Comparison of ENCODE assay signal across 8 mouse cellular contexts in the genomic region with DNA sequence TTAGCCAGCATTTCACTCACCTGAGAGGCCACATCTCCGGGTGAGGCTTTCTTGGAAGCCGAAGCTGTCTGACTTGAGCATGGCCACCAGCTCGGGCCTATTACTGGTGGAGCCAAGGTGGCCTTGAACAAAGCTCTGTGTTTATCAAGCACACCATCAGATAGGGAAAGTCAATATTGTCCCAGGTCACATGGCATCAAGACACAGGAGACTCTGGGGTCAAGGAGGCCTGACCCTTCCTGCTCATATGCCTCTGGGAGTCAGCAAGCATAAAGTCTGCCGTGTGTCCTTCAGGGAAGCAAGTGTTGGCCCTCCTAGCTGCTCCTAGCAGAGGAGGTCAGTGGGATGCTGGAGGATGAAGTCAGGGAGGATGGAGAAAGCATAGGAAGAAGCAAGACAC. TPM values are rescaled to one million over a fixed set of nuclear protein-coding genes. Genes with fewer than 3 reads are reported as not detected.
DNase-seq lines count a peak whose midpoint lies in the region; ATAC-seq and TF ChIP-seq lines count a peak whose summit lies in the region.

Gene 1810010D01Rik (minus strand): TSS at position 114 of the 400 bp plus-strand sequence.

- no peak for TF ChIP-seq CTCF in heart, adult 2 months (IDR thresholded peaks at IDR 0.05)

- no peaks in the 10 kb centered on the region for H3K9me3 ChIP-seq in heart, embryonic 15.5 days (replicated peaks)
- no peaks in the 10 kb centered on the region for H3K9me3 ChIP-seq in embryonic facial prominence, embryonic 10.5 days
- H3K9me3 ChIP-seq in forebrain, embryonic 16.5 days (ENCODE audit: control insufficient read depth, low read length): no peaks in the 10 kb centered on the region

- no peaks in the 10 kb centered on the region for H3K79me2 ChIP-seq in heart, adult 2 months (replicated peaks; ENCODE audit: control insufficient read depth, insufficient read depth, low read length)

- intact Hi-C loops in heart, adult 2 months (cut with DNase I): no loop called here

- peak within 1 kb of the TSS; percentile 91 for H3K27ac ChIP-seq in heart, embryonic 15.5 days
- no peak within 1 kb of the TSS; the same call in 1 of the 2 replicates for H3K27ac ChIP-seq in heart, adult 2 months
- peak within 1 kb of the TSS; percentile 97 for H3K27ac ChIP-seq in embryonic facial prominence, embryonic 10.5 days (replicated peaks)
- H3K27ac ChIP-seq in forebrain, embryonic 16.5 days (ENCODE audit: low read length): peak within 1 kb of the TSS; percentile 87

- no peak for DNase-seq in heart, adult 2 months
- no peak for DNase-seq in embryonic facial prominence, embryonic 10.5 days (ENCODE audit: low spot score)
- DNase-seq in lung, postnatal 36 days: peak; percentile 70
- DNase-seq in spleen, adult 18-20 months: no peak
- DNase-seq in adipocyte (ENCODE audit: low spot score): no peak

- no peak within 1 kb of the TSS for H3K4me2 ChIP-seq in heart, embryonic 15.5 days
- H3K4me2 ChIP-seq in forebrain, embryonic 16.5 days (ENCODE audit: low read length): no peak within 1 kb of the TSS

- H3K27me3 ChIP-seq in heart, embryonic 15.5 days: no peaks in the 10 kb centered on the region
- H3K27me3 ChIP-seq in heart, adult 2 months (ENCODE audit: control insufficient read depth, insufficient read depth, low read length): no peaks in the 10 kb centered on the region
- H3K27me3 ChIP-seq in embryonic facial prominence, embryonic 10.5 days (replicated peaks; ENCODE audit: low read depth, poor library complexity, severe bottlenecking): 0 out of 2 replicates have a peak, but pooled peaks cover under 1% of the 10 kb centered on the region
- H3K27me3 ChIP-seq in forebrain, embryonic 16.5 days (replicated peaks; ENCODE audit: control insufficient read depth, insufficient read depth, low read length): no peaks in the 10 kb centered on the region

- WGBS in heart, embryonic 15.5 days: 89% methylated on average over 4 of the region's 4 CpGs
- 90% methylated on average over 4 of the region's 4 CpGs for WGBS in heart, adult 2 months
- WGBS in embryonic facial prominence, embryonic 10.5 days: 76% methylated on average over 4 of the region's 4 CpGs
- 89% methylated on average over 4 of the region's 4 CpGs for WGBS in forebrain, embryonic 16.5 days

- no peak for TF ChIP-seq POLR2A in heart, adult 2 months (IDR thresholded peaks at IDR 0.05; ENCODE audit: insufficient read depth, low read depth, low read length)

- H3K9ac ChIP-seq in heart, embryonic 15.5 days: peak within 1 kb of the TSS; percentile 49; the same call in 1 of the 2 replicates
- H3K9ac ChIP-seq in heart, adult 2 months (ENCODE audit: low read depth, low read length): no peak within 1 kb of the TSS
- H3K9ac ChIP-seq in forebrain, embryonic 16.5 days (replicated peaks; ENCODE audit: low read depth, low read length): no peak within 1 kb of the TSS

- no peak within 1 kb of the TSS for H3K4me3 ChIP-seq in heart, embryonic 15.5 days
- H3K4me3 ChIP-seq in heart, adult 2 months: no peak within 1 kb of the TSS
- no peak within 1 kb of the TSS for H3K4me3 ChIP-seq in embryonic facial prominence, embryonic 10.5 days
- no peak within 1 kb of the TSS for H3K4me3 ChIP-seq in forebrain, embryonic 16.5 days (replicated peaks; ENCODE audit: low read length)

- TF ChIP-seq EP300 in heart, adult 2 months (IDR thresholded peaks at IDR 0.05; ENCODE audit: insufficient read depth, low read depth, low read length): no peak

- H3K4me1 ChIP-seq in heart, embryonic 15.5 days (replicated peaks): peaks cover 26% of the 10 kb centered on the region
- H3K4me1 ChIP-seq in heart, adult 2 months (ENCODE audit: control insufficient read depth, insufficient read depth, low read length): peaks cover 8% of the 10 kb centered on the region
- peaks cover 59% of the 10 kb centered on the region for H3K4me1 ChIP-seq in embryonic facial prominence, embryonic 10.5 days
- H3K4me1 ChIP-seq in forebrain, embryonic 16.5 days (replicated peaks; ENCODE audit: control insufficient read depth, insufficient read depth, low read length): peaks cover 19% of the 10 kb centered on the region

- no peaks in the 10 kb centered on the region for H3K36me3 ChIP-seq in heart, embryonic 15.5 days
- H3K36me3 ChIP-seq in heart, adult 2 months (ENCODE audit: control insufficient read depth, insufficient read depth, low read length): no peaks in the 10 kb centered on the region
- no peaks in the 10 kb centered on the region for H3K36me3 ChIP-seq in embryonic facial prominence, embryonic 10.5 days (replicated peaks)
- H3K36me3 ChIP-seq in forebrain, embryonic 16.5 days (ENCODE audit: control insufficient read depth, insufficient read depth): no peaks in the 10 kb centered on the region

- no peak for ATAC-seq in heart, embryonic 15.5 days (replicated peaks; ENCODE audit: insufficient number of reproducible peaks, insufficient read depth, low FRiP score, low read depth)
- no peak for ATAC-seq in forebrain, embryonic 16.5 days
- ATAC-seq in megakaryocyte progenitor cell, adult 5-6 weeks (replicated peaks; ENCODE audit: poor library complexity): no peak

RNA-seq across cellular contexts. Expression of gene 1810010D01Rik, which starts in this region (rescaled TPM):
- polyA plus RNA-seq in heart, embryonic 15.5 days (2015; fragmentation: Nextera tagmentation; extraction: Ambion mirVana): 0.44 TPM in 1 of 2 replicates, not detected in the other
- not detected for total RNA-seq in heart, adult 2 months (2021)
- polyA plus RNA-seq in heart, adult 2 months (2012; rRNA removed): 0.37 TPM in 1 of 2 replicates, not detected in the other
- 0.72 TPM in 1 of 2 replicates, not detected in the other for polyA plus RNA-seq in embryonic facial prominence, embryonic 10.5 days (2016; fragmentation: Nextera tagmentation; extraction: Ambion mirVana)
- polyA plus RNA-seq in forebrain, embryonic 16.5 days (2015; fragmentation: Nextera tagmentation; extraction: Ambion mirVana): not detected in 2 replicates
- not detected in 2 replicates for total RNA-seq in megakaryocyte progenitor cell, adult 5-6 weeks (2015)
- not detected in 2 replicates for total RNA-seq in megakaryocyte progenitor cell, adult 5-6 weeks (2017)
